Mouse (Mus musculus) heart, postnatal 0 days (tissue): ENCODE results near the gene Gad1.

Source experiments
- CTCF ChIP-seq: IDR thresholded peaks from 2 replicates; pipeline ENCODE4 v1.5.1; 2016; ENCODE audit warnings: antibody characterized with exemption, control low read depth, low read depth
- EP300 ChIP-seq: IDR thresholded peaks from 2 replicates; pipeline ENCODE4 v1.6.1; 2016; ENCODE audit warnings: antibody characterized with exemption, low read depth

DNA sequence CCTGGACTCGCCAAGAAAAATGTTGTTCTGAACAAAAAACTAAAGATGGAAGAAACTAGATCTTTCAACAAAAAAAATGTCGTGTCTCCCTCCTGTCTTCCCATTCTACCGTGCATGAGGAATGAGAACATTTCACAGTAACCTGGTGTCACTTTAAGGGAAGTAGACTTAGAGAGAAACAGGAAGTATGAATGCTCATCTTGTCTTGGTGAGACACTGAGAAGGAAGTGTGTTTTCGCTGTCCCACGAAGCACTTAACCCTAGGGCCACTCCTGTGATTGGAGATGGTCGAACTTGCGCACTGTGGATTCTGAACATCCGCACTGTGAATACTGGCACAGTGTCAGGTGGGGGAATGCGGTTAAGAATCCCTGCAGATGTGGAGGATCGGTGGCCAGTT lies 49.4 kb upstream of the Gad1 start:
- TF ChIP-seq CTCF (no peak), EP300 (no peak)
